Mouse (Mus musculus) small intestine, adult 2 months (tissue): ENCODE data around the gene Zwilch. TPM values are rescaled to one million over a fixed set of nuclear protein-coding genes. Genes with fewer than 3 reads are reported as not detected.
"Not testable (repeated sequence)": the region's sequence is repeated elsewhere in the genome, so short reads cannot be mapped to it uniquely, and the experiment has no call there.

Experiments used
- H3K27ac ChIP-seq: fragments of 200-500 bp; 2 replicates; pipeline ENCODE4 v1.5.1; 2012; ENCODE audit warnings: low read depth, low read length, control low read depth, inconsistent platforms; ENCODE audit not compliant: insufficient read depth
- H3K27me3 ChIP-seq: fragments of 200-500 bp; 2 replicates; pipeline ENCODE4 v1.6.1; 2012; ENCODE audit warnings: mild to moderate bottlenecking, moderate library complexity, low read length, inconsistent platforms; ENCODE audit not compliant: control insufficient read depth, insufficient read depth
- H3K36me3 ChIP-seq: fragments of 200-500 bp; 2 replicates; pipeline ENCODE4 v1.6.1; 2012; ENCODE audit warnings: mild to moderate bottlenecking, low read length, control low read depth, inconsistent platforms; ENCODE audit not compliant: control insufficient read depth, insufficient read depth
- H3K4me1 ChIP-seq: fragments of 200-500 bp; 2 replicates; pipeline ENCODE4 v1.6.1; 2012; ENCODE audit warnings: low read length, inconsistent platforms, mixed read lengths; ENCODE audit not compliant: control insufficient read depth, insufficient read depth, insufficient read length
- H3K4me3 ChIP-seq: fragments of 200-500 bp; 2 replicates; pipeline ENCODE4 v1.5.1; 2012; ENCODE audit warnings: low read depth, mild to moderate bottlenecking, control low read depth, inconsistent platforms, low read length, moderate library complexity
- CTCF ChIP-seq: fragments of 200-500 bp; IDR thresholded peaks from 2 replicates; pipeline ENCODE4 v1.5.1; 2012; ENCODE audit warnings: low read depth, mild to moderate bottlenecking, control low read depth, inconsistent platforms, low read length, moderate library complexity, mixed read lengths; ENCODE audit not compliant: insufficient replicate concordance, insufficient read length; ENCODE audit errors: extremely low read depth
- POLR2A ChIP-seq: fragments of 200-500 bp; IDR thresholded peaks from 2 replicates; pipeline ENCODE4 v1.6.1; 2012; ENCODE audit warnings: low read depth, mild to moderate bottlenecking, control low read depth, inconsistent platforms, low read length, moderate library complexity
- WGBS: fragments of 180-500 bp; shearing (Covaris S2); methylation state at CpG from one replicate; pipeline ENCODE4 v1.1.7; 2018; 5-methylcytosine and 5-hydroxymethylcytosine counted together
- polyA plus RNA-seq: library from polyadenylated mRNA; depleted of rRNA; stranded (reverse); fragments of >200 nt; gene quantifications from 2 replicates; pipeline ENCODE4 v1.2.3, GENCODE M21; 2012

The Zwilch gene
- polyA plus RNA-seq, 1 experiment: 1.9 TPM

DNA sequence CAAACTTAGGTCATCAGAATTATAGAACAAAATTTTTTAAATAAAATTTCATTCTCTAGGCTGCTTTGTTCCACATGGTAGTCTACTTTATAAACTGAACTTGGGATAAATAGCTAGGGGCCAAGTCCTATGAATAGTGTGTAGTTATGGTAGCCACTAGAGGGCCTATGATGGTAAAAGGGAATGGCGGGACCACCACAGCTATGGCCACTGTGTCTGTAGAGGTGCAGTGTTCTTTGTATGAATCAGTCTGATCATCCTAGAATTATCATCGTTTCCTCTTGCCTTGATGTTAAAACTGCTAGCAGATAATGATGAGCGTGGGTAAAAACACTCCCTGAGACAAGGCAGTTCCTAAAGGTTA, 5.7 kb upstream of the Zwilch start:
- Histone ChIP-seq H3K4me1 (peaks cover 3% of the 10 kb centered on the region; the same call in 1 of the 2 replicates), H3K27me3 (no peaks in the 10 kb centered on the region), H3K36me3 (peaks cover 49% of the 10 kb centered on the region), H3K4me3 (no peak overlapping the region), H3K27ac (peak overlapping the region; percentile 87)
- WGBS: 31% methylated on average over 3 of the region's 3 CpGs
- TF ChIP-seq POLR2A (no peak), CTCF (no peak)

DNA sequence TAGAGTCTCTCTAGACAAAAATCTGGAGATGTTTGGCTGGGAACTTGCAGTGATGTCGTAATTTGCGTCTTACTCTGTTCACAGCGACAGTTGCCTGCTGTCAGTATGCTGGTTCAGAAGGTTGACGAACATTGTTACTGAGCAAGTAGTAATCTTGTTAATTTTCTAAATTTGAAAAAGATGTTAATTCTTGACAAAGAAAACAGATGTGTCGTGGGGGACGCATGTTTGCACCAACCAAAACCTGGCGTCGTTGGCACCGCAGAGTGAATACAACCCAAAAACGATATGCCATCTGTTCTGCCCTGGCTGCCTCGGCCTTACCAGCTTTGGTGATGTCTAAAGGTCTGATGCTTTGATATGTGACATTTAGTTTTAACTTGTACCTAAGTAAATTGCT, 2.5 kb upstream of the Zwilch start:
- Histone ChIP-seq H3K27ac (no peak overlapping the region), H3K27me3 (no peaks in the 10 kb centered on the region), H3K36me3 (peaks cover 36% of the 10 kb centered on the region), H3K4me3 (no peak overlapping the region), H3K4me1 (peaks cover 6% of the 10 kb centered on the region; the same call in 1 of the 2 replicates)
- TF ChIP-seq POLR2A (no peak), CTCF (no peak)
- 76% methylated on average over 11 of the region's 11 CpGs for WGBS

DNA sequence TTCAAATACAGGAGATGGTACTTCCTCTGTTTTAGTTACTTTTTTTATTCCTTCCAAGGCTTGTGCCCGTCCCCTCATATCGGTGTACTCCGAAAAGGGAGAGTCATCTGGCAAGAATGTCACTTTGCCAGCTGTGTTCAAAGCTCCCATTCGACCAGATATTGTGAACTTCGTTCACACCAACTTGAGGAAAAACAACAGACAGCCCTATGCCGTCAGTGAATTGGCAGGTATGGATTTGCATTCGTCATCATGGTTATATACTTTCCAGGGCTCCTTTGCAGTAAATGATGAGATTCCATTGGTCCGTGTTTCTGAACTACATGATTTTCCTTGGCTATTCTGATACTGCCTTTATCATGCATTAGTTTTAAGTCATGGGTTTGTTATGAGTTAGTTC, 1.9 kb upstream of the Zwilch start:
- WGBS: 21% methylated on average over 8 of the region's 8 CpGs
- TF ChIP-seq POLR2A (no peak), CTCF (no peak)
- Histone ChIP-seq H3K4me1 (peaks cover 3% of the 10 kb centered on the region; the same call in 1 of the 2 replicates), H3K27me3 (no peaks in the 10 kb centered on the region), H3K27ac (no peak overlapping the region), H3K36me3 (peaks cover 36% of the 10 kb centered on the region), H3K4me3 (no peak overlapping the region)

DNA sequence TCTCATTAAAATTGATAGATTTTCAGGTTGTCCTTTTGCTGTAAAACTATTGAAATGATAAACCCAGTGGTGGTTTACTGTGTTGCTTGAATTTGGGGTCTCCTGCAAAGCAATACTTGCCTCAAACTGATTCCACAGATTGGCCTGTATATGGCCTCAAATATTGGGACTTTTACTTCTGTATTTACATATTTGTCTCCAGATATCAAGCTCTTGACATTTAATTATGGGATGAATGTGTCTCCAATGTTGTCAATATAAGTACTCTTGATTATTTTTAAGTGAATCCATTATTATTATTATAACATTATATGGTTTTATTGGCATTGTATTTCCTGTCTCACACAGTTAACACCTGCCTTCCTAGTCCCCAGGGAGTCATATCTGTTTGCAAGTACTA, 1.4 kb upstream of the Zwilch start:
- no peak overlapping the region for H3K4me3 ChIP-seq

DNA sequence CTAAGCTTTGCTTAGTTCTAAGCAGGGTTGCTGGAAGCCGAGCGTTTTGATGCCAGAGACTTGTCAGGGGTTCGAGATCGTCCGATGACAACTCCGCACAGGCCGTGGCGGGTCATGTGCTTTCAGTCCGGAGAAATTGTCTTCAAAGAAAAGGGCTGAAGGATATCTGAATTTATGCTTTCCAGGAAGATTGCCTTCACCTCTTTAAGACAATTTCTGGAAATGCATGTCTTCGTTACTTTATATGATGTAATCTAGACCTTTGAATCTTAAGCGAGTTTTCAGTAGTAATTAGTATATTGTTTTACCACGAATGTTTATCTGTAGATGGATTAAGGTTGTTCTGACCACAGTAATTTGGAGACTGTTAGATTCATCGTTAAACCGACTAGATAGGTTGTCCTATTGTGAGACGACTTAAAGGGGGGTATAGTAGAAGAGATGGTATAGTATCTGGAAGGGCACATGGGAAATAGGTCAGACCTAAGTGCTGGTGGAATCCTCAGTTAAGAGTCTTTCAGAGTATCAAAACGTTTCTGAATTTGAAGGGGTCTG, 839 bp upstream of the Zwilch start:
- peak overlapping the region; percentile 50; the same call in 1 of the 2 replicates for H3K27ac ChIP-seq
- no peaks in the 10 kb centered on the region for H3K27me3 ChIP-seq
- H3K4me3 ChIP-seq: peak overlapping the region; percentile 91
- WGBS: under 1% methylated on average over 16 of the region's 16 CpGs
- TF ChIP-seq POLR2A (no peak), CTCF (no peak)
- peaks cover 36% of the 10 kb centered on the region for H3K36me3 ChIP-seq
- H3K4me1 ChIP-seq: peaks cover 3% of the 10 kb centered on the region; the same call in 1 of the 2 replicates

More for the DNA sequence above, 1.4 kb upstream of the Zwilch start:
- TF ChIP-seq POLR2A (no peak), CTCF (no peak)
- peaks cover 3% of the 10 kb centered on the region; the same call in 1 of the 2 replicates for H3K4me1 ChIP-seq
- no peaks in the 10 kb centered on the region for H3K27me3 ChIP-seq
- H3K27ac ChIP-seq: no peak overlapping the region
- peaks cover 36% of the 10 kb centered on the region for H3K36me3 ChIP-seq

DNA sequence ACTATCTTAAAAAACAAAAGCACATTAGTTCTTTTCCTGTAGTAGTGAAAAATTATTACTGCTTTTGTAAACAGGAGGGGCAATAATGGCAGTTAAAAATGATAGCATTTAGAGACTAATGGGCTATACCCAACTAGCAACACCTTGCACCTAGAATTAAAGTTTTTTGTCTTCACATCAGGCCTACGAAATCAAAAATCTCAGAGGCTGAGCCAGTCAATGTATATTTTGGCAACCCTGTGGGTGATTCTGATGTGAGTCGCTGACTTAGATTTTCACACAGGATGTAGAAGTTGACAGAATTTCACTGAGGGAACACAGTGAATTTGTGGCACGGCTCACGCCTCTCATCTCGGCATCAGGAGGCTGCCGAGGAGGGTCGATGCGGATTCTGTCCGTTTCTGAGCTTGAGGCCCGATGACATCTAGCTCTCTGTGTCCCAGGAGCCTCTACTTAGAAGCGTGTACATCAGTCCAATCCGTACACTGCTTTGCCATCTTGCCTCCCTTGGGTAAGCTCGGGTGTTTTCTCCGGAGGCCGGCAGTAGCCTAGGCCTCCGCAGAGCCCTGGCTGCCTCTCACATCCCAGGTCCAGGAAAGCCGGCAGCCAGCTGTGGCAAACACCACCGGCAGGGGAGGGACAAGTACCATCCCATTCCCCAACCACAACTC, 624 bp downstream of the Zwilch start:
- no peaks in the 10 kb centered on the region for H3K27me3 ChIP-seq
- peaks cover 24% of the 10 kb centered on the region for H3K36me3 ChIP-seq
- H3K4me1 ChIP-seq: peaks cover 3% of the 10 kb centered on the region; the same call in 1 of the 2 replicates
- 2% methylated on average over 18 of the region's 18 CpGs for WGBS
- peak overlapping the region; percentile 86; the same call in 1 of the 2 replicates for H3K27ac ChIP-seq
- peak overlapping the region; percentile 92 for H3K4me3 ChIP-seq
- TF ChIP-seq CTCF: no peak
- no peak for TF ChIP-seq POLR2A

DNA sequence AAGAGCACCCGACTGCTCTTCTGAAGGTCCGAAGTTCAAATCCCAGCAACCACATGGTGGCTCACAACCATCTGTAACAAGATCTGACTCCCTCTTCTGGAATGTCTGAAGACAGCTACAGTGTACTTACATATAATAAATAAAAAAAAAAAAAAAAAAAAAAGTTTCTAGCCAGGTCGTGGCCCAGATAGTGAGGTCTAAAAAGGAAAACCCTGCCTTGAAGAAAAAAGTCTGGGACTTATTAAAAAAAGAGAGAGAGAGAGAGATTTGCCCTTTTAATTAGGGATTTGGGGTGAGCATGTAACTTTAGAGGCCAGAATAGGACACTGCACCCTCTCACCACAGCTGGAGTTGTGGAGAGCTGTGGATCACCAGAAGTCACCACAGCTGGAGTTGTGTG, 2.9 kb downstream of the Zwilch start:
- H3K27ac ChIP-seq, H3K27me3 ChIP-seq, H3K36me3 ChIP-seq, H3K4me1 ChIP-seq, H3K4me3 ChIP-seq: not testable (repeated sequence)
- 65% methylated on average over 3 of the region's 3 CpGs for WGBS
